Mouse (Mus musculus): ENCODE data around the gene Chst5.

DNA sequence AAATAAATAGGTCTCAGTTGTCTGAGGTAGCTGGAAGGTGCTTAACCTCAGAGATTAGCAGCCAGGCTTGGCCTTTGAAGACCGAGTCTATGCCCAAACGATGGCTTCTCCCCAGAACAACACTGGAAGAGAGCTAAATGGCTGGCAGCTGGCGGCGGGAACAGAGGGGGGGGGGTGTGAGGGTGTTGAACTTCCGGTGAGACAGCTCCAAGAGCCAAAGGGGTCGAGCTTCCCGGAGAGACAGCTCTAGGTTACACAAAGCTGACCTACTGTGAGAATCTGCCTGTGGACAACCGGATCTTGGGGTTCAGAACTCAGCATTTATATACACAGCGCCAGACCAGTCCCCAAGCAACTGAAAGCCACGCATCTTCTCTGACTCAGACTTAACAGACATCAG is 11.7 kb downstream of the Chst5 start:
- TF ChIP-seq CTCF (IDR thresholded peaks at IDR 0.05; ENCODE audit: extremely low read depth, insufficient read depth, low read length) (no peak), POLR2A (IDR thresholded peaks at IDR 0.05; ENCODE audit: extremely low read depth, insufficient read depth, low read length) (no peak)
